Mouse (Mus musculus): Measurements from ENCODE around the gene St8sia1.
"Not testable (repeated sequence)": the region's sequence is repeated elsewhere in the genome, so short reads cannot be mapped to it uniquely, and the experiment has no call there.

Gene St8sia1

DNA sequence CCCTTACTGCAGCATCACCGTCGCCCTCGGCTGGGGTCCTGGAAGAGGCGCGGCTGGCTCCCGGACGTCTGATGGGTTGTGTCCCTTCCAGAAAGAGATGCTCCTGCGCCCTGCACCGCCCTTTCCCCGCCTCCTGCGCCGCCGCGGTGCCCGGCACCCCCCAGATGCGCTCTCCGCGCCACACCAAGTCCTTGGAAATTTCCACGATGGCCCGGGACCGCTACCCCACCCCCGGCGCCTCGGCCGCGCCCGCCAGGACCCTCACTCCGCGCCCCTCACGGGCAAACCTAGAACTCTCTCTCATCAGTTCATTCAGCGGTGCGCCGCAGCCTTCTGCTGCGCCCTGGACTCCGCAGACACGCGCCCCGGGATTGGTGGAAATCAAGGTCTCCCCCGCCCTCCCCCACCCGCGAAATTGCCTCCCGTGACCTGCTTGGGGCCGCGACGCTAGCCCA, at the start of gene St8sia1:
TSS of gene St8sia1 (minus strand) at position 377 of the 455 bp plus-strand sequence.
- peak; percentile 60 for DNase-seq

DNA sequence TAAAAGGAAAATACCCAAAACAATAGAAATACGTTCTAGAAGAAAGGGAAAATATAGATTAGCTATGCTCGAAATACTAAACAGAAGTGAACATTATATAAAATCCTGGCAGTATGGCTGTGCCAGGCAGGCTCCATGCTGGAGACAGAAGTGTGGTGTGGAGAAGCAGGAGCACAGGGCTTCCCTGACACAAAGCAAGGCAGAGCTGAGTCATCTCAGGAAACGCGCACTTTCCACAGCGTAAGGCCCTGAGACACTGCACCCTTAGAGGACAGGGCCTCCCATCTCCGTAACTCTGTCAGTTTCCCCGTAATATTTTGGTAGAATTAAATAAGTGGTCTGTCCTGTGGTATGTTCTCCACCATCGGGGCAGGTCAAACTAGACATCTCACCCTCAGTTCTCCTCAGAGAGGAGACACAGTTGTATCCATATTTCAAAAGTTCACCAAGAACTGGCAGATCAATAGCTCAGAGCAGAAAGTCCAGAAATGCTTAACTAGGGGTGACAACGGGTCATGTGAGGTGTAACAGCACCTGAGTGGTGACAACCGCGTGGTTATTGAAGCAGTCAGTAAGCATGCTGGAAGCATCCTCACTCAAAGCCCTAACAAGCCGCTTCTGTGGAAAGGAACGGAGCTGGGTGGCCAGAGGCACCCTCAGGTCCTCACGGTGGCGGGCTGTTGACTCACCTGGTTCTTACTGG, 48.4 kb upstream of the St8sia1 start:
- no peak for DNase-seq

DNA sequence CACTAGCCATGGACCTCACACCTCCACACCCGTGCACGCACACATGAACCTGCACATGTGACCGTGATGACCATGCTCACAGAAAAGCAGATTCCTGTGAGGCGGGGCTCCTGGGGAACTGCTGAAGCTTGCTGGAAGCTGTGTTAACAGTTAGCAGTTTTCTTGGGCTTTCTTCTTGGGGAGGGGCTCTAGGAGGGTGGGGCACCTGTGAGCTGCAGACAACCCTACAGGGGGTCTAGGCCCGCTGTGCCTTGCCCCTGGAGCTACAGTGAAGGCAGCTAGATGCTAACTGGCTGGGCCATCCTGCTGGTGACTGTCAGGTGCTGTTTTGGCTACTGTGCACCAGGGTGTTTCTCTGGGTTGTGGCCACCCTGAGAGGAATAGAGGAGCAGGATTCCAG, 44.6 kb upstream of the St8sia1 start:
- no peak for DNase-seq

DNA sequence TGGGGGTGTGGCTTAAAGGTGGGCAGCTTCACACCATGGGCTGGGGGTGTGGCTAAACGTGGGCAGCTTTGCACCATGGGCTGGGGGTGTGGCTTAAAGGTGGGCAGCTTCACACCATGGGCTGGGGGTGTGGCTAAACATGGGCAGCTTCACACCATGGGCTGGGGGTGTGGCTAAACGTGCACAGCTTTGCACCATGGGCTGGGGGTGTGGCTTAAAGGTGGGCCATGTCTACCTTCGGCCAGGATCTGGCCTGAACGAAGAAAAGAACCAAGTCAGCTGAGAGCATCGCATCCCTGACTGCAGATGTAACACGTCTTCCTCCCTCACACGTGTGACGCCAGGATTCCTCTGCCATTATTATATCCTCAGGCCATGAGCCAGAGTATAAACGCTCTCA, 41.0 kb upstream of the St8sia1 start:
- not testable (repeated sequence) for DNase-seq

DNA sequence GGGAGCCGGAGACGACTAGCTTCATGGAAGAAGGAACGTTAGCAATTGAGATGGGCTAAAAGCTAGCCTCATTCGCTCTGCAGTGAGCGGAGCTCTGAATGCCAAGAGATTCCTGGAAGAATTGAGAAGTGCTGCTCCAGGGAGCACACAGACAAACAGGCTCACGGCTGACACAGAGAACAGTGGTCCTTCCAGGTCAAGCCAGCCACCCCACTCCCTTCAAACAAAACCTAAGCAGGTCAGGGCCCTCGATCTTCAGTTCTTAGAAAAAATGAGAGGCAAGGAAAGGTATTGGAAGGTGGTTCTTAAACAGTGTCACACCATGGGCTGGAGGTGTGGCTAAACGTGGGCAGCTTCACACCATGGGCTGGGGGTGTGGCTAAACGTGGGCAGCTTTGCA, 40.5 kb upstream of the St8sia1 start:
- DNase-seq, result no peak

DNA sequence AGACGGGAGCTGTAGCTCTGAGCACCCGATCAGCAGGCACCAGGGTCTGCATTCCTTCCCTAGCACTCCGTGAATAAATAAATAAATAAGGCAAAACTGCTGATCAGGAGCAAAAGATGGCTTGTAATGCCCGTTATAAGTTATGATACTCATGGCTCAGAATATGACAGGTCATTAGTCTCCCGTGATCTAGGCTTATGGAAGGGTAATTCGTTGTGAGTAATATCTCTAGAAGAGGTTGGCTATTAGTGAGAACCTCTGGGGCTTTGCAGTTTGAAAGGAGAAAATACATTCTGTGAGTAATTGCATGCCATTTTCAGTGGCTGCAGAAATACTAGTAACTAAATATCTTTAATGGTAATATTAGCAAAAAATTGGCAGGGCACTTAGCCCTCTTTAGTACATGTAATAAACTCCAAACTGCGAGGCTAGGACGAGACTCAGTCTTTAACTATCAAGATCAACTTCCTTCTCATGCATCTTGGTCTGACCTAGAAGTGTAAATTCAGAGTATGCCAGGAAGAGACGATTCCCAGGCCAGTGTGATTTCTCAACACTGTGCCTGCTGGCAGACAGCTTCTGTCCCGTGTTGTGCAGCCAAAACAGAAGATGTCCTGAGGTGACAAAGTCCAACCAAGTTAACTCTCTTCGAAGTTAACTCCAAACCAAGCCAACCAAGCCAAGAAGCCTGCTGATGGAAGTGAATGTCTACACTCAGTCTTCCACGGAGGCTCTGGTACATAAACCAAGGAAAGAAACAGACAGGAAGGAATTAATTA, 34.2 kb upstream of the St8sia1 start:
- peak; percentile 44 for DNase-seq

DNA sequence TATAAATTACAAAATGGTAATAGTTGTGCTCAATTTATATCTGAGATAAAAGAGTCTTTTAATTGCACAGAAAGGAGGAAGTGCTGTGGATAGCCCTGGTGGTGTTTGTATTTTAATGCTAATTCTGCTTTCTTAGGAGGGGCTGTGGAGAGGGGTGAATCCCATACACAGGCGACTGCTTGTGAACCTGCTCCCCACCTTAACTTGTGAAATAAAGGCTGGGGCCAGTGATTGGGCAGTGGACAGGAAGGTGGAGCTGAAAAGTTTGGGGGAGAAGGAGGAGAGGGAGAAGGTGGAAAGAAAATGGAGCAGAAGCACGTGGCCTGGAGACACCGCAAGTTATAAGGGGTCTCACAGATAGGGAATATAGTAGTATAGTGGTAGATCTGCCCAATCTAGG, 32.6 kb upstream of the St8sia1 start:
- DNase-seq, result no peak

DNA sequence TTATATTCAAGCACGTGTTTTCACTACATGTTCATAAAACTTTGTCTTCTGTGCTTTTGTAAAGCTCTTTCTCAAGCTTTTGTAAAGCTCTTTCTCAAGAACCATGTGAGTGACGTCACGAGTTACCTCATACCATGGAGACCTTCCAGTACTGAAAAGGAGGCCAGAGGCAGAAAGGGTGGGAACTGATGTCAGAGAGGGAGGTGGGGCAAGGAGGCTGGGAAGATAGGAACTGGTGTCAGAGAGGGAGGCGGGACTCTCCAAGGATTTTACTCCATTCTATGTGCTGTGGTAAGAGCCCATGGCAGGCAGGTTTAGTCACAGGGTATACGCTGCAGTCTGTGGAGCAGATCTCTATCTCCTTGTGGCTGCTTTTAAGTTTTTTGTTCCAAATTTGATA, 31.3 kb upstream of the St8sia1 start:
- no peak for DNase-seq

DNA sequence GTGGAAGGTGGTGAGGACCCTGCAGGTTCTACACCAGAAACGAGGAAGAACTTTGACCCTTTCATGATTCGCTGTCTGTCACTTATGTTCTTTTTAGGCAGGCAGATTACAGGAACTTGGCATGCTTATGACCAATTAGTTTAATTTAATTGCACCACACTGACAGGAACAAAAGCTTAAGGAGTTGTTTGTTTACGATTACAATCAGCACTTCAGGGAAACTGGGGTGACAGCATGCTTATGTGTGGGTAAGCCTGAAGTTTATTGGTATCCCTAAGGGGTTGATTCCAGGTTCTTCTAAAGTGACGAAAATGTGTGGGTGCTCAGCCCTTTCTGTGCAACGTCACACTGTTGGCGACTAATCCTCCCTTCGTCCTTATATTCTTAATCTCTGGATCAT, 30.6 kb upstream of the St8sia1 start:
- no peak for DNase-seq

DNA sequence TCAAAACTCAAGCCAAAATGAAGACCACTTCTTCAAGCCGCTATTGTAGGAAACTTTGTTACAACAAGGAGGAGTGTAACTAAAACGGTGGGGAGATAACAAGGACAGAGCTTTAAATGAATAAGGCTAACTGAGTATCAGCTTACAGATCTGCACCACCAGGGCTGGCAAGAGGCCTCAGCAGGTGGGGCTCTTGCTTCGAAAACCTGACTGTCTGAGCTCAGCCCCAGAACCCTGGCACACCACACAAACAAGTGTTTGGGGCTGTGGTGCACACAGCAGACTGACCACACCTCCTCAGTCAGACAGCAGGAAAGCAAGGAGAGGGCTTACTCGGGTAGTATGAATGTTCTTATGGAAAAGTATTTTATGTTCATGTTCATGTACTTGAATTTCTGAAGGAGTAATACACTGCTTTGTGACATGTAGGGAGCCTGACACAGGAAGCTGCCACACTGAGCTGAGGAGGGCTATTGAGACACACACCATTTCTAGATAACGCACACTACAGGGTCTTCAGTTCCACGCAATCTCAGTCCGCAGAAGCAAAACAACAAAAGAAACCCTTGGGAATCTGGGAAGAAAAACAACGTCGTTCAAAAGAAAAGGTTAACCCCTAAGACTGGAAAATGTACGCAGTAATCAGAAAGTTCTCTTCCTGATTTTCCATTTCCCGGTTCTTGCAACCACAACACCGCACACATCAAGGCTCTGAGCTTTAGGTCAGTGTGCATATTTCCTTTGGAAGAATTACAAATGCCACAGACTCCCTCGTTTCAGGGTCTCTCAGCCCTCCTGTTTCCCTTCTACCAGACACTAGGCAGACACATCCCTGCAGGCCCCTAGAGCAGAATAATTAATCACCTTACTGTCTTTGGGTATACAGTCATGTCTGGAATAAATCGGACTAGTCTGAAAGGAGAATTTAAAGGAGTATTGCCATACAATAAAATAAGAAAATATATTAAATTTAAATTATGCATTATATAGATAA, 29.8 kb upstream of the St8sia1 start:
- no peak for DNase-seq

DNA sequence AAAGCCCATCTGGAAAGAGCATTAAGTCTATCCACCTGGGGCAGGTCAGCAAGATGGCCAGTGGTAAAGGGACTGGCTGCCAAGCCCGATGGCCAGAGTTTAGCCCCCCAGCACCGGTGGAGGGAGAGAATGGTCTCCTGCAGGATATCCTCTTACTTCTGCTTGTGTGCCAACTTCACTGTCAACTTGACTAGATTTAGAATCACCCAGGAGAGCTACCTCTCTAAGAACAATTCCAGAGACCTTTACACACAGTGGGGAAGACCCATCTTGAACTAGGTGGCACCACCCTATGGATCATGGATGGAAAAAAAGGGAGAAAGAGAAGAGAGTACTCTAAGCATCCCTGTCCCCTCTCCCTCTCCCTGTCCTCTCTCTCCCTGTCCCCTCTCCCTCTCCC, 28.7 kb upstream of the St8sia1 start:
- DNase-seq, result no peak

DNA sequence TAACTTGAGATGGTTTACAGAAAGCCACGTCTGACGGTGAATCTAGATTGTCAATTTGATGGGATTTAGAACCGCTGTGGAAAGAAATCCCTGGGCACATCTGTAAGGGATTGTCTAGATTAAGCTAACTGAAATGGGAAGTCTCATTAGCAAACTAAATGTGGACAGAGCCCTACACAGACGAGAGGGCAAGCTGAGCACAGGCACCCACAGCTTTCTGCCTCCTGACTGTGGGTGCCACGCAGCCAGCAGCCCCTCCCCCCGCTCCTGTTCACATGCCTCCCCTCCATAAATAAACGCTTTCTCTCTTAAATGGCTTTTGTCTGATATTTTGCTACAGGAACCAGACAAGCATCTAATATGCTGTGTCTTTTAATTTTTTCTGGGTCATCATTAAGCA, 27.8 kb upstream of the St8sia1 start:
- no peak for DNase-seq

DNA sequence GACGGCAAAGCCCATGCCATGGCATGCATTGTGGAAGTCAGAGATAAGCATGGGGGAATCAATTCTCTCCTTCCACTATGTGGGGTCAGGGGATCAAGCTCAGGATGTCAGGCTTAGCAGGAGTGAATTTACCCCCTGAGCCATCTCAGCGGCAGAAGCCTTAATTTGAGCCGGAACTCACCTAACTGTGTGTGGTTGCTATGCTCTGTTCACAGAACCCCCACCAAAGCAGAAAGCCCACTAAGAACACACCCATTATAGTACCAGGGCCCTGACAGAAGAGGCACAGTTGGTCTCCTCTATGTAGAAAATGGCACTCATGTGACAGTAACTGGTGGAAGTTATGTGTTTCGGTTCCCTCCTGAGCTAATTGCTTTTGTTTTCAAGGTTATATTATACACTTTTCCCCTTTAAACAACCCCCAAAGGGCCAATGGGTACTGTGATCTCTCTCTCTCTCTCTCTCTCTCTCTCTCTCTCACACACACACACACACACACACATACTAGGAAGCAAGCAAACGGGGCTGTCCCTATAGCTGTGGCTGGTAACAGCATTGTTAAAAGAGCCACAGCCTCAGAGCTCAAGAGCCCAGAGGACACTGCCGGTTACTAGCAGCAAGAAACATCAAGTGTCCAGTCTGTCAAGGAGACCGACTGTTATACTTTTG, 27.3 kb upstream of the St8sia1 start:
- no peak for DNase-seq

DNA sequence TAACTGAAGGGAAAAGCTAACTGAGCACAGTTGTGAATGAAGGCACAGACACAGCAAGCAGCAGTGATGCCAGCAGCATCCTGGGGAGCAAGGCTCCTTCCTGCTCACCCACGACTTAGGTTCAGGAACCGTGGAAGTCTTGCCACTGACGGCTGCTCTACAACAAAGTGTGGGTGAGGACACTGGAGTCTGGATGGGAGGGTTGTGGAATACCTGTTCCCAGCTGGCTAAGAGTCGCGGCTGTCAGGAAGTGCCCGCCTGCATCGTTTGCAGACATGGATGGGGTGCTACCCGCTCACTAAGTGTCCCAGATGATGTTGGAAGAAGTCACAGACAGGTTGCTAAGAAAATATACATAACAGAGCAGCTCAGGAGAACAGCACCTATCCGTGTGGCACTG, 26.3 kb upstream of the St8sia1 start:
- no peak for DNase-seq

DNA sequence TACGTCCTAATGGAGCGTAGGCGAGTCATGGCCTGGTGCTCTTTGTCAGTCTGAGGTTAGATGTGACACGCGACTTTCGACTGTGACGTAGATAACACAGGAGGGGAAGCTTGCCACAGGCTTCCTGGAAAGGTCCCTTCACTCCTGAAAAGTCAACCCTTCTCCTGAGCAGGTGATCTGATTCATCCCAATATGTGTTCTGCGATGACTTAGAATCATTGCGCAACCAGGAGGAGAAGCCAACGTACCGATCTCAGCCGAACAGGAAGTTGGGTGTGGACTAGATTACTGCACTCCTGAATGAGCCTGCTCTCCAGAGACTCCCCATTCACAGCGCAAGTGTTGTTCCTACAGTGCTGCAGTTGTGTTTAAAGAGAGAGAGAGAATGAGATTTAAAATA, 25.2 kb upstream of the St8sia1 start:
- DNase-seq, result no peak

DNA sequence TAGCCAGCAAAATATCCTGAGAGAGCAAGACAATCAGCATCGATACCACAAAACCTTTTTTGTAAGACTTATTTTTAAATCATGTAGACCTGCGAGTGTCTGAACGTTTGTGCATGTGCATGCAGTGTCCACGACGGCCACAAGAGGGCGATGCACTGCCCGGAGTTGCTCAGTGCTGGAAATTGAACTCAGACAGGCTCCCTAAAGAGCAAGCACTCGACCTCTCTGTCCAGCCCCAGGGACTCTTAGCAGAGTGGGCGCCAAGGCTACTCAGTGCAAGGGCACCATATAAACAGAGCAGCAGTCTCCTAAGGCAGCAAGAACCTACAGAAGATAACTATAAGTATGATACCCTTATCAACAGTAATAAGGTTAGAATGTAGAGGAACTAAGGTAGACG, 24.5 kb upstream of the St8sia1 start:
- DNase-seq, result peak; percentile 72

DNA sequence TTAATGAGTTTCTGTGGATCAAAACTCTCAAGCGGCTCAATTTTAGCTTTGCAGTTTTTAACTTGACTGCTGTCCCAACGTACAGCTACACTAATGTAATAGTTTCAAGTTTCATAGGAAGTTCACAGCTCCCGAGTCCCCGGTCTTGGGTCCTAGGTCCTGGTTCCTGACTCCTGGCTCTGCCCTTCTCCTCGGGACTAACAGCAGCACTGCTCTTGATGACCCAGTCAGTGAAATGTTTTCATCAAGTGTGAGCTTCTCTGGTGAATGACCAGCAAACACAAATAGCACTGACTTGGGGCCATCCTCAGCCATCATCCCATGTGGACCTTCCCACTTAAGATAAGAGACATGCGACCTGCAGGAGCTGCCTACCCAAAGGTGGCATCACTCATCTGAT, 24.0 kb upstream of the St8sia1 start:
- no peak for DNase-seq

DNA sequence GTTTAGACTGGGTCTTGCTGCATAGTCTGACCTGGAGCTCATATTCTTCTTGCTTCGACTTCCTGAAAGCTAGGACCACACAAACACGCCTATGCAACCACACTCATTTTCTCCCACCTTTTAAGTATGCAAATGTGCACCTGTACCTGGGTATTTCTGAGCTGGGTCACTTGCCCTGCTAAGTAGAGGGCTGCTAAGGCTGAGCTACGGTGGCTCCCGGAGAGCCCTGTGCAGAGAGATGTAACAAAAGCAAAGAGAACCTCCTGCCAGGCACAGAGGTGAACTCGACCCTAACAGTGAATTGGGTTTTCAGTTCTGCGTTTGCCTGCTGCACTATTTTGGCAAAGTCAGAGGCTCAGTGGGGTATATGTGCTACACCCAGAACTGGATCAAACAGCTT, 23.4 kb upstream of the St8sia1 start:
- no peak for DNase-seq

DNA sequence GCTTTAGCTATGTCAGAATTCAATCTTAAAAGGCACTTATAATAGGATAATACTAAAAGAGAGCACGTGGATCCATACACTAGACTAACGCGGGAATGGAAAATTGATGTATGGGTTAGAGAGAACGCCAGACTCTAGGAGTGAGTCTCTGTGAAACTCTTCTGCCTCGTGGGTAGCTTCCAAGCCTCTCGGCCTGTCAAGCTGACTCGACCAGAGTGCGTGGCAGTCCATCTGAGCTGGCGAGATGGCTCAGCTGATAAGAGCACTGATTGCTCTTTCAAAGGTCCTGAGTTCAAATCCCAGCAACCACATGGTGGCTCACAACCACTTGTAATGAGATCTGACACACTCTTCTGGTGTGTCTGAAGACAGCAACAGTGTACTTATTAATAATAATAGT, 22.5 kb upstream of the St8sia1 start:
- DNase-seq, result not testable (repeated sequence)

DNA sequence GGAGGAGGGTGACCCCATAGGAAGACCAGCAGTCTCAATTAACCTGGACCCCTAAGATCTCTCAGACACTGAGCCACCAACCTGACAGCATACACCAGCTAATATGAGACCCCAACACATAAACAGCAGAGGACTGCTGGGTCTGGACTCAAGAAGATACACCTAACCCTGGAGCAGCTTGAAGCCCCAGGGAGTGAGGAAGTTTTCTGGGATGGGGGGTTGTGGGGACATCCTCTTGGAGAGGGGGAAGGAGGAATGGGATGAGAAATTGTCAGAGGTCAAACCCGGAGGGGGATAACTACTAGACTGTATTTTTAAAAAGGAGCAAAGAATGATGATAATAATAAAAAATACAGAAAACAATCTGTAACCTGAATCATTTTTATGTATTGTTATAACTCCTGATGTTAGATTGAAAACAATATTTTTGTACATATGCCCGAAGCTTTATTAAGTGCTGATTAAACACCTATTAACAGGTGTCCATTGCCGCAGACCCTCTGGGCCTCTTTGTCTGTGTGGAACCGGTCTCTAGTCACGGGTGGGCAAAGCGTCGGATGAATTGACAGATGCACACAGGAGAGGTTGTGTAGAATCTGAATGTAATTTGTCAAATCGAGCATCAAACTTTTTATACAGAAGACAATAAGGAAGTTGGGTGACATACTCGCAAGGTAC, 21.4 kb upstream of the St8sia1 start:
- DNase-seq, result not testable (repeated sequence)

DNA sequence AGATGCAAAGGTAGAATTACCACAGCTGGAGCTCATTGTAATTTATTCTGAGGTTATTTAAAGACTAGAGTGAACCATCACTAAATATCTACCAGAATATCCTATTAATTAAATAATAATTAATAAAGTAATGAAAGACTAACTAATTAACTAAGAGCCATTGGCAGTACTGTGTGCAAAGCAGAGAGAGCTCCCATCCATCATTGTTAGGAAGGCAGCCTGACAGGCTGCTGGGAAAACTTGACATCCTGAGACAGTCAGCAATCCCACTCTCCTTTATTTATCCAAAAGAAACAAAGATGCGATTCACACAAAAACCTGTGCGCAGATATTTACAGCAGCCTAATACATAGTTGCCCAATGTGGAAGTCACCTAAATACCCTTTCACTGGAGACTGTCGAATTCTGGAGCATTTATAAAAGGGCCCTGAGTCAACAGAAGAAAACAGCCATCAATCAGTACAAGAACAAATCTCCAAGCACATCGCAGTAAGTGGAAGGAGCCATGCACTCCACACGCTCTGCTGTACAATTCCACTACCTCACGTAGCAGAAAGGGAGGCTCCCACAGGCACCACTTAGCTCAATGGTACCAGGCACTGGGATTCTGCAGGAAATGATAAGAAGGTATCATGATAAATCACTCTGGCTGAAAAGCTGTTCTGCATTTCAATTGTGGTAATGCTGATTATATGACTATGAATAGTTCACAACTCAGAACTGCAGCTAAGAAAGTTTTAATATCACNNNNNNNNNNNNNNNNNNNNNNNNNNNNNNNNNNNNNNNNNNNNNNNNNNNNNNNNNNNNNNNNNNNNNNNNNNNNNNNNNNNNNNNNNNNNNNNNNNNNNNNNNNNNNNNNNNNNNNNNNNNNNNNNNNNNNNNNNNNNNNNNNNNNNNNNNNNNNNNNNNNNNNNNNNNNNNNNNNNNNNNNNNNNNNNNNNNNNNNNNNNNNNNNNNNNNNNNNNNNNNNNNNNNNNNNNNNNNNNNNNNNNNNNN, 15.7 kb upstream of the St8sia1 start:
- no peak for DNase-seq
